23 mouse cellular contexts compared by ENCODE assay signal in the genomic region with DNA sequence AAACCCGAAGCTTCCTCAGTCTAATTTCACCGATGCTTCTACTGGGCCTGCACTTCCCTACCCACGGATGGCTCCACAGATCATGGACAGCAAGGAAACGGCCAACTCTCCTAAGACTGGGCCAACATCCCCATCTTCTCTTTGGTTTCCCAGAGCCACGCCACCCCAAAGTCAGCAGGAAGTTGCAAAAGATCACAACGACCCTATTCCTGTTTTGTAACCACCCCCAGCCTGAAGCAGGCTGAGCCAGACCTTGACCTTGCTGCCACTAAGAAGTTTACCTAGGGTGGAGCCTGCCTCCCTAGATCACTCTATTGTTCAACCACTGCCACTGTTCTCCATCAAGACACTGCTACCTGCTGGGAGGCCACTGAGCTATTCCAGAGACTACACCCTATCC. TPM values are rescaled to one million over a fixed set of nuclear protein-coding genes. Genes with fewer than 3 reads are reported as not detected.
"Had no signal": no experiment of that assay in that cellular context is flagged by ENCODE, and none has a peak within 500 bp of the region (broad histone marks: within the 10 kb centered on the region; RNA-seq: fewer than 3 reads in every experiment).

No protein-coding gene starts in this region.

- H3K9ac ChIP-seq: liver, embryonic 14.5 days; liver, postnatal 0 days; lung, embryonic 14.5 days; neural tube, embryonic 12.5 days; neural tube, embryonic 15.5 days; stomach, embryonic 15.5 days had no signal

- H3K9me3 ChIP-seq: stomach, embryonic 15.5 days had no signal

- H3K4me1 ChIP-seq: neural tube, embryonic 12.5 days; neural tube, embryonic 15.5 days; stomach, embryonic 15.5 days had no signal

- H3K36me3 ChIP-seq: neural tube, embryonic 12.5 days; neural tube, embryonic 15.5 days; stomach, embryonic 15.5 days had no signal

- H3K4me3 ChIP-seq: layer of hippocampus, adult 2 months; left cerebral cortex, adult 2 months; neural tube, embryonic 12.5 days; neural tube, embryonic 15.5 days; stomach, embryonic 15.5 days had no signal

- H3K27ac ChIP-seq: kidney, postnatal 0 days; layer of hippocampus, adult 2 months; left cerebral cortex, adult 2 months; liver, embryonic 14.5 days; macrophage; neural tube, embryonic 12.5 days; neural tube, embryonic 15.5 days; stomach, embryonic 15.5 days had no signal

- ATAC-seq: liver, postnatal 0 days; lung, postnatal 0 days had no signal

- DNase-seq: kidney, adult 18-20 months; kidney, adult 9 months; kidney, postnatal 25 days; layer of hippocampus, adult 9-11 months; liver, postnatal 0 days; lung, embryonic 14.5 days; midbrain, embryonic 14.5 days; right cerebral cortex, adult 18-20 months; right cerebral cortex, postnatal 25 days; spleen, adult 18-20 months; thymus, postnatal 36 days had no signal

RNA-seq across cellular contexts. Expression of a gene that starts 31.4 kb away (rescaled TPM):
- total RNA-seq: layer of hippocampus, adult 2 months; layer of hippocampus, postnatal 25 days; left cerebral cortex, adult 2 months; liver, adult 2 months; megakaryocyte-erythroid progenitor cell, adult 5-6 weeks had no signal
